3 mouse cellular contexts compared by ENCODE assay signal in genomic region chr8:113800556-113800955, GRCm38 (mm10). TPM values are rescaled to one million over a fixed set of nuclear protein-coding genes. Genes with fewer than 3 reads are reported as not detected.
"Had no signal": no experiment of that assay in that cellular context is flagged by ENCODE, and none has a peak within 500 bp of the region (broad histone marks: within the 10 kb centered on the region; RNA-seq: fewer than 3 reads in every experiment).

No protein-coding gene starts in this region.

RNA-seq across cellular contexts. Expression of gene Adamts18, which starts 48.0 kb away (rescaled TPM):
- total RNA-seq: heart, postnatal 25 days; heart, postnatal 36 days; hematopoietic stem cell, adult 5-6 weeks had no signal
